Mouse (Mus musculus): ENCODE data around the gene Ppp3ca. TPM values are rescaled to one million over a fixed set of nuclear protein-coding genes. Genes with fewer than 3 reads are reported as not detected.

Gene Ppp3ca
- polyA plus RNA-seq, 1 experiment from 2014 or later: 10.2 TPM

DNA sequence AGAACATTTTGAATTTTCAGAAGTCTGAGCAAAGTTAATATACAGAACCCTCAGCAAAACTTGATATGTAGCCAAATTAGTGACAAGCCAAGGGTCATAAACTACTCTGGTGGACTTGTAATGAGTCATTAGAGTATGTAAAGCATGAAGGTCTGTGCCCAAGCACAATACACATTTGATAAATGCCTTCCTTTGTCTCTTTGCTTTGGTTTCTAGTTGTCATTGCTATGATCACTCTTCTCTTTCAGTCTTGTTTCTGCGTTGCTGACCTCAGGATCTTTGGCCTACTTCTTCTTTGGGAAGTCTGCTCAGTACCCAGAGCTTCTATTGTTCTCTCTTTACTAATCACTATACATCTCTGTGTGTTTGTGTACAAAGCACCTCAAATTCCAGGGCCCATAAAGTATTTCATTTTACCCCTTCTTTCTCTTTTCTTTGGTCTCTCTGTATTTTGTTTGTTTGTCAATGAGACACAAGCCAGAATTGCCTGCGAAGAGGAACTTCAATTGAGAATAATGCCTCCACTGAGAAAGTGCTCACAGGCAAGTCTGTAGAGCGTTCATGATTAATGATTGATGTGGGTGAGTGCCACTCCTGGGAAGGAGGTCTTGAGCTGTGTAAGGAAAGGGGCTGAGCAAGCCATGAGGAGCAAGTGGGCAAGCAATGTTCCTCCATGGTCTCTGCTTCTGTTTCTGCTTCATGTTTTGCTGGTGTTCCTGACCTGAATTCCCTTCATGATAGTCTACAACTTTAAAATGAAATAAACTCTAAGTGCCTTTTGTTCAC, 316.4 kb downstream of the Ppp3ca start:
- 58% methylated on average over 3 of the region's 3 CpGs for WGBS (ENCODE audit: insufficient replicate concordance)

More for the DNA sequence above, 316.4 kb downstream of the Ppp3ca start:
- Histone ChIP-seq H3K4me2 (ENCODE audit: low read depth, low read length) (no peak overlapping the region), H3K4me1 (ENCODE audit: control insufficient read depth, low read depth, low read length) (no peaks in the 10 kb centered on the region), H3K4me3 (ENCODE audit: low read depth, low read length) (no peak overlapping the region), H3K27ac (ENCODE audit: low read length) (no peak overlapping the region), H3K9ac (ENCODE audit: low read depth, low read length) (no peak overlapping the region), H3K36me3 (ENCODE audit: control insufficient read depth, insufficient read depth) (no peaks in the 10 kb centered on the region), H3K27me3 (ENCODE audit: control insufficient read depth, insufficient read depth, low read depth, low read length) (no peaks in the 10 kb centered on the region), H3K9me3 (replicated peaks; ENCODE audit: control insufficient read depth, low read length) (no peaks in the 10 kb centered on the region; the same call in 1 of the 2 replicates)
- no peak for ATAC-seq (ENCODE audit: low read depth)

Small RNA genes within 50 kb of the gene (microRNA-seq; reads per million reads assigned to microRNA genes)
- gene Gm44327: not detected

All from liver, embryonic 16.5 days (tissue).